Mouse (Mus musculus) thymus, adult 2 months (tissue): ENCODE results near the gene Polr1e.

Source experiments
- CTCF ChIP-seq: fragments of 200-500 bp; IDR thresholded peaks from 2 replicates; pipeline ENCODE4 v1.5.1; 2012; ENCODE audit warnings: mild to moderate bottlenecking, control low read depth, low read length, moderate library complexity, borderline replicate concordance; ENCODE audit not compliant: control insufficient read depth, poor library complexity, insufficient read depth; ENCODE audit errors: extremely low read depth
- POLR2A ChIP-seq: fragments of 200-500 bp; IDR thresholded peaks from 2 replicates; pipeline ENCODE4 v1.6.1; 2012; ENCODE audit warnings: mild to moderate bottlenecking, low read length, control low read depth, moderate library complexity; ENCODE audit not compliant: control insufficient read depth, poor library complexity, insufficient read depth; ENCODE audit errors: extremely low read depth

DNA sequence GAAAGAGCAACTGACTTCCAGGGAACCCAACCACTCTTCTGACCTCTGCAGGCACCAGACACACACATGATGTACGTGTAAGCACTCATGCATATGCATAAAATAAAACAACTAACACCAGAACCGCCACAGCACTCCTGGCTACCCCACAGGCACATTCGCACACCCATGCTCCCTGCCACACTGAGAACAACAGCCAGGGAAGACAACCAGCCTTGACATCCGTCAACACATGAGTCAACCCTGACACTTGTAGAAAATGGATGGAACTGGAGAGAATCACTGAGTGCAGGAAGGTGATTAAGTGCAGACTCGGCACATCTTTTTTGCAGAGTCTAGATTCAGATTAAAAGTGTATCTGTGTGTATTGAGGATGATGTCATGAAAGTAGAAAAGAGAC, 18.2 kb downstream of the Polr1e start:
- no peak for TF ChIP-seq POLR2A
- TF ChIP-seq CTCF: no peak
